Mouse (Mus musculus) limb, embryonic 14.5 days (tissue): ENCODE data around the gene Sdk1. TPM values are rescaled to one million over a fixed set of nuclear protein-coding genes. Genes with fewer than 3 reads are reported as not detected.

Experiments
- ATAC-seq: fragments of 200-750 bp; cut with Nextera tagmentation; 2 replicates; pipeline ENCODE4 v1.8.0; 2017; ENCODE audit warnings: low read depth, moderate number of reproducible peaks, moderate TSS enrichment; ENCODE audit not compliant: low FRiP score
- DNase-seq: peaks from one replicate; pipeline ENCODE4 v3.0.0-alpha.2; 2015; ENCODE audit warnings: low spot score
- H3K27ac ChIP-seq: fragments of 300-500 bp; sonication (generic); replicated peaks from 2 replicates; pipeline ENCODE4 v1.5.1; 2014; ENCODE audit warnings: low read depth, mild to moderate bottlenecking, low read length, moderate library complexity, mixed read lengths
- H3K27me3 ChIP-seq: fragments of 300-500 bp; sonication (generic); 2 replicates; pipeline ENCODE4 v1.6.1; 2014; ENCODE audit warnings: low read length, mixed read lengths; ENCODE audit not compliant: control insufficient read depth, insufficient read depth
- H3K36me3 ChIP-seq: fragments of 300-500 bp; sonication (generic); 2 replicates; pipeline ENCODE4 v1.6.1; 2014; ENCODE audit warnings: mild to moderate bottlenecking, low read length, moderate library complexity, mixed read lengths; ENCODE audit not compliant: control insufficient read depth, insufficient read depth
- H3K4me1 ChIP-seq: fragments of 300-500 bp; sonication (generic); 2 replicates; pipeline ENCODE4 v1.6.1; 2014; ENCODE audit warnings: antibody characterized with exemption, low read length, mixed read lengths; ENCODE audit not compliant: control insufficient read depth, insufficient read depth
- H3K4me2 ChIP-seq: fragments of 300-500 bp; sonication (generic); replicated peaks from 2 replicates; pipeline ENCODE4 v1.6.1; 2014; ENCODE audit warnings: low read depth, mild to moderate bottlenecking, low read length, moderate library complexity; ENCODE audit not compliant: severe bottlenecking
- H3K4me3 ChIP-seq: fragments of 300-500 bp; sonication (generic); replicated peaks from 2 replicates; pipeline ENCODE4 v1.5.1; 2014; ENCODE audit warnings: low read length
- H3K9ac ChIP-seq: fragments of 300-500 bp; sonication (generic); 2 replicates; pipeline ENCODE4 v1.6.1; 2014; ENCODE audit warnings: mild to moderate bottlenecking, low read depth, low read length, moderate library complexity; ENCODE audit not compliant: severe bottlenecking
- H3K9me3 ChIP-seq: fragments of 300-500 bp; sonication (generic); 2 replicates; pipeline ENCODE4 v1.6.1; 2016; ENCODE audit warnings: low read length; ENCODE audit not compliant: control insufficient read depth
- POLR2A ChIP-seq: fragments of 200-500 bp; IDR thresholded peaks from 2 replicates; pipeline ENCODE4 v1.8.0; 2012; ENCODE audit warnings: inconsistent platforms, mild to moderate bottlenecking, moderate library complexity, borderline replicate concordance; ENCODE audit not compliant: insufficient read depth, insufficient read length; ENCODE audit errors: extremely low read depth
- WGBS: fragments of 180-500 bp; shearing (Covaris S2); extraction: QIAGEN DNeasy Blood & Tissue Kit; methylation state at CpG from one replicate; pipeline ENCODE4 v1.1.7; 2014; 5-methylcytosine and 5-hydroxymethylcytosine counted together
- polyA plus RNA-seq, 2 experiments: library from polyadenylated mRNA; depleted of rRNA in 1 of 2; stranded (reverse) in 1 of 2; unstranded in 1 of 2; fragments of >200 nt; fragmentation: Nextera tagmentation in 1 of 2; extraction: Ambion mirVana in 1 of 2; gene quantifications; 2 replicates each; pipeline versions ENCODE4 v1.2.1 to v1.2.3; 2012 to 2014

Gene Sdk1
- polyA plus RNA-seq, 2 experiments = 2.8 to 7.2 TPM

DNA sequence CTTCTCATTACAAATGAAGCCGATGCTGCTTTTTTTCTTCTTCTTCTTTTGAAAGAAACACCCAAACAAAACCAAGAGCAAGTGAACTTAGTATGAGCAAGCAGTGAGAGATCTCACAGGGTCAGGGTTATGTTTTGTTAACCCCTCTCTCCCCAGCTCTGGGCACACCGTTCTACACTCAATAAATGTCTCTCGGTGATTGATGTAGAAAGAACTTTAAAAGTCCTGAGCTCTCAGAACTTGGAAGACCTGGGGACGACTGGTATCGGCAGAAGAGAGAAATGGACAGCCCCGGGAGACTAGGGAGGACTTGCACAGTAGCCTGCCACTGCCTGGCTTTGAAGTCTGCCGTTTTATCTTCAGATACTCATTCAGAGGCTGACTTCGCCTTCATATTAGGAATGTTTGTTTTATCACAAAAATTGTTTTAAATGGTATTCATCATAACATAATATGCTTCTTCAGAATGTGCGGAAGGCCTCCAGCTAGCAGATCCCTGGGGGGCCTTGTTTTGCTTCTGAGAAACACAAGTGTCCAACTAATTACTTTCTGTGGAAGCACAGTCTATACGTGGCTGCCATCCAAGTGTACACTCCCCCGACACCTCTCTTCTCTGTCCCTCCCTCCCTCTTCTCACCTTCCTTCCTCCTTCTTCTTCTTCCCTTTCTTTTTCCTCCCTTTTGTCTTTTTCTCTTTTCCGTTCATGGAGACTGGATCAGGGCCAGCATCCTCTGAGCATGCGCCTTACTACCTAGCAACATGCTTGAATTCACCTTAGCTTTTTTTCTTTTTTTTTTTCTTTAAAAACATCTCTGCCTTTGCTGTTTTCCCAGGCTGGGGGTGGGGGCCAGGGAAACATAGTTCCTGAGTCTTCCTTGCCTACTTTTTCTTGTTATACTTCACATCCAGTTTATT lies 283.8 kb downstream of the Sdk1 start:
- no peak for ATAC-seq
- Histone ChIP-seq H3K9me3 (no peaks in the 10 kb centered on the region; the same call in 1 of the 2 replicates), H3K9ac (no peak overlapping the region), H3K4me1 (no peaks in the 10 kb centered on the region), H3K27me3 (no peaks in the 10 kb centered on the region), H3K36me3 (no peaks in the 10 kb centered on the region), H3K4me3 (no peak overlapping the region), H3K27ac (no peak overlapping the region), H3K4me2 (no peak overlapping the region; the same call in 1 of the 2 replicates)
- TF ChIP-seq POLR2A = no peak
- peak; percentile 3 for DNase-seq
- 21% methylated on average over 13 of the region's 13 CpGs for WGBS

DNA sequence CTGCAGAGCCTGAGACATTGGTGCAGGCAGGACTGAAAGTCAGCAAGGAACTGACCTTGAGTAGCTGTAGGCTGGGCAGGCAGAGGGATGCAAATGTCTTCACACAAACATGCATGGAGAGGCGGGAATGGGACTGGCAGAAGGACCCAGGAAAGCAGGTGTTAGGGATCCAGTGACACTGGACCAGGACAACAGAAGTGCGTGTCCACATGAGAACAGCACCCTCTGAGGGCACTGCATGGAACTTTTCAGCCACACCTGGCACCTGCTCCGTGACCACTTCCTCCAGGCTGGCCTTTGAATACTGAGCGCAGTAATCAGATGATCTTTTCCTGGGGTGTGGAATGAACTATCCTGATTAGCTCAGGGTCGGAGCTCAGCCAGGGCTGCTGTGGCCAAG lies 298.9 kb downstream of the Sdk1 start:
- H3K9ac ChIP-seq = no peak overlapping the region
- no peak overlapping the region for H3K4me3 ChIP-seq
- no peaks in the 10 kb centered on the region for H3K9me3 ChIP-seq
- no peak overlapping the region for H3K4me2 ChIP-seq
- DNase-seq = no peak
- no peak for TF ChIP-seq POLR2A
- H3K27ac ChIP-seq = no peak overlapping the region
- no peaks in the 10 kb centered on the region for H3K4me1 ChIP-seq
- 59% methylated on average over 5 of the region's 5 CpGs for WGBS
- no peak; the same call in 1 of the 2 replicates for ATAC-seq
- H3K27me3 ChIP-seq = no peaks in the 10 kb centered on the region
- no peaks in the 10 kb centered on the region for H3K36me3 ChIP-seq

DNA sequence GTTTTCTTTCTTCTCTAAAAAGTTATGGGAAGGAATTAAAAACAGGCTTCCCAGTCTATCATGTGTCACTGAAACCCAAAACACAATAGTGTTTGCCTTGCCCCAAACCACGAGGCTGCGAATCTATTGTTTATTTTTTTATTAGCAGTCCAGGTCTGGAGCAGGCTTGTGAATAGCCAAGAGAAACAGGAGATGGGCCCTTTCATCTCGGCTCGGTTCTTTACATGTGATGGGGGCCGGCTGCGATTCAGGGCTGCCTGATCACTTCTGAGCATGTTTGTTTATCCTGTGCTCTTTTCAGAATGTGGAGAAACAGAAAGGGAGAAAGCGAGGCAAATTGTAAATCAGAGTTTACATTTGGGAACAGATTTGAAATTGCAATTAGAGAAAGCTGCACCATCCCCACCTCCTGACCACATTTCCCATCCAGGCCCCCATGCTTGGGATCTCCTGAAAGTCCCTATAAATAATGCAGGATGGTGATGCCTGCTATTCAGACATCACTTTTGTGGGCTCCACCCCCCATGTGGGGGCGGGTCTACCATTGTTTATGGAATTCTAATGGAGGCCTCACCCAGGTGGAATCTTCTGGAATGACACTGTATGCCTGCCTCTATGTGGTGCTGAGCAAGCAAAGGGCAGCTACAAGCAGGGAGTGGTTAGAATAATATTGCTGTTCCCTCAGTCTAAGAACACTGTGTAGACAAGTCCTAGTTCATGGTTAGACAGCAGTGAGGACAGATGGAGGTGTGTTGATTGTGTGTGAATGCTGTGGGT lies 301.8 kb downstream of the Sdk1 start:
- no peak overlapping the region for H3K27ac ChIP-seq
- no peaks in the 10 kb centered on the region for H3K9me3 ChIP-seq
- WGBS = 20% methylated on average over 8 of the region's 8 CpGs
- H3K27me3 ChIP-seq = no peaks in the 10 kb centered on the region
- no peak overlapping the region for H3K4me2 ChIP-seq
- no peak for TF ChIP-seq POLR2A
- peaks cover 7% of the 10 kb centered on the region; the same call in 1 of the 2 replicates for H3K4me1 ChIP-seq
- H3K36me3 ChIP-seq = no peaks in the 10 kb centered on the region
- no peak for DNase-seq
- H3K4me3 ChIP-seq = no peak overlapping the region
- H3K9ac ChIP-seq = no peak overlapping the region
- no peak for ATAC-seq

DNA sequence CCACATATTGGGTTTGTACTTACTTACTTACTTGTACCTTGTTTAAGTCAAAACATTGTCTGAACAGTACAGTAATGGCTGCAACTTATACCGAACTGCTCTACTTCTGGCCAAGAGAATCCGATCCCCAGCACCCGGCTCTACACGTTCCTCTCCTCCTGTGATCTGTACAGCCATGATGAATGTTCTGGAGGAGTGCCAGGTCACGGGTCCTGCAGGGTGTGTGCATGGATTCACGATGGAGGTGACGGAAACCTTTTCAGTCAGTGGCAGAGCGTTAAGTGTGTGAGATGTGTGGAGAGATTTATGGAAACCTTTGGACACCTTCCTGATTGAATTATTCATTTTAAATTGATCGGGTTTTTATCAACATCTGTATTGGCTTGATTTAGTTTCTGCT lies 312.2 kb downstream of the Sdk1 start:
- Histone ChIP-seq H3K27me3 (no peaks in the 10 kb centered on the region), H3K9me3 (no peaks in the 10 kb centered on the region), H3K36me3 (no peaks in the 10 kb centered on the region), H3K9ac (no peak overlapping the region), H3K4me3 (no peak overlapping the region), H3K4me1 (no peaks in the 10 kb centered on the region), H3K4me2 (no peak overlapping the region), H3K27ac (no peak overlapping the region)
- no peak for TF ChIP-seq POLR2A
- WGBS = 52% methylated on average over 9 of the region's 9 CpGs
- DNase-seq = no peak
- ATAC-seq = no peak

DNA sequence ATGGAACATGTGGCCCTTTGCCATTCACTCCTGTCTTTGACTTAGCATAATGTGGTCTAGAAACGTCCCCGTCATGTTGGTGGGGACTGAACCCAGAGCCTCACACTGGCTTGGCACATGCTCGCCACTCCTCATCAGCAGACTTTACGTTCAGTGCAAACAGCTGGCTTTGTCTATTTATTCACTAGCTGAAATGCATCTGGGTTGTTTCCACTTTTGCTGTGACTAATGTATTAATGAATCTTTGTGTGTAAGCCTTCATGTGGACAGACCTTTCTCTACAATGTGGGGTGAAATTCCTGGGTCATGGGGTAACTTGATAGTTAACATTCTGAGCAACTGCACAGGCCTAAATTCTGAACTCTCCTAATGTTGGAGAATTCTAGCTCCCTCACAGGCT lies 317.4 kb downstream of the Sdk1 start:
- no peak for TF ChIP-seq POLR2A
- peak; percentile 42 for DNase-seq
- 48% methylated on average over 4 of the region's 4 CpGs for WGBS
- Histone ChIP-seq H3K27ac (no peak overlapping the region), H3K9me3 (no peaks in the 10 kb centered on the region), H3K4me2 (no peak overlapping the region), H3K36me3 (no peaks in the 10 kb centered on the region), H3K9ac (no peak overlapping the region), H3K4me1 (0 out of 2 replicates have a peak, but pooled peaks cover 6% of the 10 kb centered on the region), H3K27me3 (no peaks in the 10 kb centered on the region), H3K4me3 (no peak overlapping the region)
- ATAC-seq = peak; percentile 56; the same call in 1 of the 2 replicates
